Mouse (Mus musculus) MEL (cell line): ENCODE results near the gene Apba2. TPM values are rescaled to one million over a fixed set of nuclear protein-coding genes. Genes with fewer than 3 reads are reported as not detected.

ENCODE experiments used
- DNase-seq: peaks from one replicate; pipeline ENCODE4 v3.0.0; 2011; ENCODE audit warnings: low read depth, low spot score
- H3K27ac ChIP-seq: 2 replicates; pipeline ENCODE4 v1.5.1; 2012; ENCODE audit warnings: low read depth, mild to moderate bottlenecking, control low read depth, low read length, moderate library complexity; ENCODE audit not compliant: control insufficient read depth
- H3K27me3 ChIP-seq, 2 experiments: fragments of 150-350 bp in 1 of 2; sonication (generic) in 1 of 2; 2 replicates each; pipeline ENCODE4 v1.6.1; 2012; ENCODE audit warnings: low read length in 2 of 2, mild to moderate bottlenecking in 2 of 2, improper control_type of control experiment in 1 of 2, moderate library complexity in 1 of 2; ENCODE audit not compliant: insufficient read depth in 2 of 2, control insufficient read depth in 1 of 2
- H3K36me3 ChIP-seq, 2 experiments: 2 replicates each; pipeline ENCODE4 v1.6.1; 2012 to 2014; ENCODE audit warnings: low read length in 2 of 2, improper control_type of control experiment in 1 of 2, inconsistent platforms in 1 of 2, mild to moderate bottlenecking in 1 of 2; ENCODE audit not compliant: insufficient read depth in 2 of 2, control insufficient read depth in 1 of 2
- H3K4me1 ChIP-seq, 2 experiments: fragments of 150-350 bp in 1 of 2; sonication (generic) in 1 of 2; 2 replicates each; pipeline ENCODE4 v1.6.1; 2012; ENCODE audit warnings: low read length in 2 of 2, improper control_type of control experiment in 1 of 2, mild to moderate bottlenecking in 1 of 2; ENCODE audit not compliant: insufficient read depth in 2 of 2, control insufficient read depth in 1 of 2
- H3K4me3 ChIP-seq, 2 experiments: fragments of 150-350 bp in 1 of 2; sonication (generic) in 1 of 2; 2 replicates each; pipeline ENCODE4 v1.5.1; 2012; ENCODE audit warnings: low read depth in 2 of 2, low read length in 2 of 2, mild to moderate bottlenecking in 2 of 2, moderate library complexity in 2 of 2, control low read depth in 1 of 2, improper control_type of control experiment in 1 of 2; ENCODE audit not compliant: control insufficient read depth in 1 of 2, insufficient read depth in 1 of 2
- H3K79me2 ChIP-seq: 2 replicates; pipeline ENCODE4 v1.6.1; 2012; ENCODE audit warnings: mild to moderate bottlenecking, low read length, moderate library complexity; ENCODE audit not compliant: control insufficient read depth, poor library complexity, insufficient read depth
- H3K9ac ChIP-seq: 2 replicates; pipeline ENCODE4 v1.6.1; 2012; ENCODE audit warnings: low read depth, mild to moderate bottlenecking, control low read depth, low read length, moderate library complexity; ENCODE audit not compliant: control insufficient read depth, poor library complexity, severe bottlenecking
- H3K9me3 ChIP-seq: fragments of 150-350 bp; sonication (generic); replicated peaks from 2 replicates; pipeline ENCODE4 v1.6.1; 2012; ENCODE audit warnings: mild to moderate bottlenecking, low read length, improper control_type of control experiment, moderate library complexity; ENCODE audit not compliant: insufficient read depth
- CHD2 ChIP-seq: IDR thresholded peaks from 2 replicates; pipeline ENCODE4 v1.6.1; 2011; ENCODE audit warnings: low read length, improper control_type of control experiment
- CTCF ChIP-seq, 3 experiments: IDR thresholded peaks in 2 of 3; conservative IDR thresholded peaks in 1 of 3; 2 replicates each; pipeline ENCODE4 v1.5.1; 2011 to 2012; ENCODE audit warnings: low read length in 3 of 3, low read depth in 2 of 3, mild to moderate bottlenecking in 2 of 3, improper control_type of control experiment in 1 of 3, inconsistent platforms in 1 of 3, mixed read lengths in 1 of 3, moderate library complexity in 1 of 3; ENCODE audit not compliant: control insufficient read depth in 1 of 3, insufficient read depth in 1 of 3, poor library complexity in 1 of 3, severe bottlenecking in 1 of 3
- GABPA ChIP-seq: IDR thresholded peaks from 2 replicates; pipeline ENCODE4 v1.6.1; 2012; ENCODE audit warnings: low read depth, mild to moderate bottlenecking, inconsistent platforms, low read length, improper control_type of control experiment, moderate library complexity
- GATA1 ChIP-seq: IDR thresholded peaks from 2 replicates; pipeline ENCODE4 v1.6.1; 2011; ENCODE audit warnings: low read depth, low read length, improper control_type of control experiment
- JUND ChIP-seq: IDR thresholded peaks from 2 replicates; pipeline ENCODE4 v1.6.1; 2011; ENCODE audit warnings: low read depth, mild to moderate bottlenecking, improper control_type of control experiment, low read length
- KAT2A ChIP-seq: conservative IDR thresholded peaks from 2 replicates; pipeline ENCODE4 v1.6.1; 2012; ENCODE audit warnings: low read depth, low read length, improper control_type of control experiment, inconsistent platforms
- MXI1 ChIP-seq: IDR thresholded peaks from 2 replicates; pipeline ENCODE4 v1.6.1; 2011; ENCODE audit warnings: mild to moderate bottlenecking, low read depth, low read length, improper control_type of control experiment
- MYB ChIP-seq: IDR thresholded peaks from 2 replicates; pipeline ENCODE4 v1.6.1; 2011; ENCODE audit warnings: mild to moderate bottlenecking, low read depth, low read length, improper control_type of control experiment
- MYC ChIP-seq: IDR thresholded peaks from 2 replicates; pipeline ENCODE4 v1.6.1; 2011; ENCODE audit warnings: low read depth, mild to moderate bottlenecking, low read length, improper control_type of control experiment, moderate library complexity
- NRF1 ChIP-seq: IDR thresholded peaks from 2 replicates; pipeline ENCODE4 v1.6.1; 2014; ENCODE audit warnings: low read depth, mild to moderate bottlenecking, inconsistent platforms, low read length, improper control_type of control experiment, moderate library complexity; ENCODE audit not compliant: poor library complexity, insufficient read depth, severe bottlenecking
- POLR2AphosphoS2 ChIP-seq: IDR thresholded peaks from 2 replicates; pipeline ENCODE4 v1.6.1; 2011; ENCODE audit warnings: low read length, improper control_type of control experiment
- RCOR1 ChIP-seq: IDR thresholded peaks from 2 replicates; pipeline ENCODE4 v1.6.1; 2012; ENCODE audit warnings: low read depth, mild to moderate bottlenecking, inconsistent platforms, low read length, improper control_type of control experiment
- TCF12 ChIP-seq: IDR thresholded peaks from 2 replicates; pipeline ENCODE4 v1.6.1; 2014; ENCODE audit warnings: low read depth, mild to moderate bottlenecking, inconsistent platforms, low read length, improper control_type of control experiment, moderate library complexity
- USF1 ChIP-seq: IDR thresholded peaks from 2 replicates; pipeline ENCODE4 v1.6.1; 2014; ENCODE audit warnings: low read depth, mild to moderate bottlenecking, inconsistent platforms, low read length, improper control_type of control experiment, moderate library complexity
- USF2 ChIP-seq, 2 experiments: IDR thresholded peaks; 2 replicates each; pipeline ENCODE4 v1.6.1; 2011 to 2012; ENCODE audit warnings: improper control_type of control experiment in 2 of 2, low read length in 2 of 2, borderline replicate concordance in 1 of 2, inconsistent platforms in 1 of 2, low read depth in 1 of 2, mild to moderate bottlenecking in 1 of 2; ENCODE audit not compliant: insufficient read depth in 1 of 2
- ZC3H11A ChIP-seq: IDR thresholded peaks from 2 replicates; pipeline ENCODE4 v1.6.1; 2012; ENCODE audit warnings: low read depth, mild to moderate bottlenecking, inconsistent platforms, low read length, improper control_type of control experiment
- polyA plus RNA-seq, 2 experiments: library from polyadenylated mRNA; stranded (reverse) in 1 of 2; unstranded in 1 of 2; fragments of >175 nt in 1 of 2; fragments of >200 nt in 1 of 2; gene quantifications; 2 replicates each; pipeline versions ENCODE4 v1.2.1 to v1.2.4; 2012; ENCODE audit warnings: low replicate concordance in 2 of 2, low read depth in 1 of 2; ENCODE audit not compliant: insufficient read length in 2 of 2, insufficient read depth in 1 of 2, missing spikeins in 1 of 2
- total RNA-seq: library from RNA; depleted of rRNA; stranded (reverse); fragments of 300-350 nt; gene quantifications from 2 replicates; pipeline ENCODE4 v1.2.3, GENCODE M21; 2012

Gene Apba2
- total and polyA plus RNA-seq, 3 experiments: not detected

GRCm38 (mm10) chr7:64755141-64755540 lies 253.6 kb downstream of the Apba2 start:
- Histone ChIP-seq H3K36me3 (no peaks in the 10 kb centered on the region), H3K4me3 (no peak overlapping the region), H3K9ac (no peak overlapping the region), H3K27me3 (no peaks in the 10 kb centered on the region), H3K9me3 (no peaks in the 10 kb centered on the region), H3K27ac (no peak overlapping the region), H3K4me1 (no peaks in the 10 kb centered on the region), H3K79me2 (no peaks in the 10 kb centered on the region)
- DNase-seq: no peak
- TF ChIP-seq POLR2AphosphoS2 (no peak), GATA1 (no peak), NRF1 (no peak)

GRCm38 (mm10) chr7:64765595-64765994 lies 264.1 kb downstream of the Apba2 start:
- H3K4me3 ChIP-seq: no peak overlapping the region
- no peaks in the 10 kb centered on the region for H3K9me3 ChIP-seq
- H3K36me3 ChIP-seq: no peaks in the 10 kb centered on the region

GRCm38 (mm10) chr7:64769768-64770167 lies 268.3 kb downstream of the Apba2 start:
- H3K79me2 ChIP-seq: no peaks in the 10 kb centered on the region
- no peak overlapping the region for H3K27ac ChIP-seq
- no peaks in the 10 kb centered on the region for H3K36me3 ChIP-seq
- H3K4me1 ChIP-seq: no peaks in the 10 kb centered on the region
- no peak overlapping the region for H3K9ac ChIP-seq
- no peak for TF ChIP-seq USF2 (IDR thresholded peaks at IDR 0.05; ENCODE audit: borderline replicate concordance in 1 of 2, insufficient read depth in 1 of 2, low read depth in 1 of 2, low read length in 2 of 2)
- no peak for TF ChIP-seq KAT2A
- TF ChIP-seq JUND: no peak
- no peak for TF ChIP-seq USF1
- TF ChIP-seq RCOR1: no peak
- TF ChIP-seq CHD2: no peak
- no peak for TF ChIP-seq GABPA
- DNase-seq: no peak
- H3K9me3 ChIP-seq: no peaks in the 10 kb centered on the region
- H3K4me3 ChIP-seq: no peak overlapping the region
- no peaks in the 10 kb centered on the region for H3K27me3 ChIP-seq

More at GRCm38 (mm10) chr7:64765595-64765994, 264.1 kb downstream of the Apba2 start:
- Histone ChIP-seq H3K9ac (no peak overlapping the region), H3K27me3 (no peaks in the 10 kb centered on the region)
- TF ChIP-seq CTCF (IDR thresholded peaks at IDR 0.05 in 2 of 3, conservative IDR thresholded peaks at IDR 0.05 in 1 of 3; ENCODE audit: control insufficient read depth in 1 of 3, insufficient read depth in 1 of 3, low read depth in 2 of 3, low read length in 3 of 3, poor library complexity in 1 of 3, severe bottlenecking in 1 of 3) (no peak), GABPA (no peak), KAT2A (no peak), MYC (no peak), ZC3H11A (no peak), TCF12 (no peak), MYB (no peak), MXI1 (no peak)
- TF ChIP-seq, all 39 proteins: peak for 0
- H3K4me1 ChIP-seq: no peaks in the 10 kb centered on the region
- H3K79me2 ChIP-seq: no peaks in the 10 kb centered on the region
- DNase-seq: no peak
- H3K27ac ChIP-seq: no peak overlapping the region
